Mouse (Mus musculus) hindbrain, embryonic 12.5 days (tissue): ENCODE data around the gene Klhdc3. TPM values are rescaled to one million over a fixed set of nuclear protein-coding genes. Genes with fewer than 3 reads are reported as not detected.
A peak's percentile ranks its signal among the peaks of the same experiment; 100 is the strongest.

Experiments used
- ATAC-seq: fragments of 200-750 bp; cut with Nextera tagmentation; 2 replicates; pipeline ENCODE4 v1.8.0; 2017; ENCODE audit warnings: moderate TSS enrichment; ENCODE audit not compliant: low FRiP score
- H3K27ac ChIP-seq: fragments of 300-500 bp; sonication (generic); 2 replicates; pipeline ENCODE4 v1.5.1; 2016; ENCODE audit warnings: mild to moderate bottlenecking
- H3K27me3 ChIP-seq: fragments of 300-500 bp; sonication (generic); 2 replicates; pipeline ENCODE4 v1.6.1; 2016; ENCODE audit warnings: mild to moderate bottlenecking
- H3K36me3 ChIP-seq: fragments of 300-500 bp; sonication (generic); 2 replicates; pipeline ENCODE4 v1.6.1; 2016; ENCODE audit warnings: mild to moderate bottlenecking
- H3K4me1 ChIP-seq: fragments of 300-500 bp; sonication (generic); 2 replicates; pipeline ENCODE4 v1.6.1; 2016
- H3K4me2 ChIP-seq: fragments of 300-500 bp; sonication (generic); replicated peaks from 2 replicates; pipeline ENCODE4 v1.6.1; 2016; ENCODE audit warnings: mild to moderate bottlenecking
- H3K4me3 ChIP-seq: fragments of 300-500 bp; sonication (generic); 2 replicates; pipeline ENCODE4 v1.5.1; 2016; ENCODE audit warnings: mild to moderate bottlenecking
- H3K9ac ChIP-seq: fragments of 300-500 bp; sonication (generic); 2 replicates; pipeline ENCODE4 v1.6.1; 2016; ENCODE audit warnings: mild to moderate bottlenecking, moderate library complexity
- H3K9me3 ChIP-seq: fragments of 300-500 bp; sonication (generic); replicated peaks from 2 replicates; pipeline ENCODE4 v1.6.1; 2016; ENCODE audit warnings: mild to moderate bottlenecking
- WGBS: fragments of 180-500 bp; shearing (Covaris S2); methylation state at CpG from one replicate; pipeline ENCODE4 v1.1.7; 2016; 5-methylcytosine and 5-hydroxymethylcytosine counted together
- polyA plus RNA-seq: library from polyadenylated mRNA; unstranded; fragments of >200 nt; fragmentation: Nextera tagmentation; extraction: Ambion mirVana; gene quantifications from 2 replicates; pipeline ENCODE4 v1.2.1, GENCODE M21; 2016

Klhdc3 gene
- polyA plus RNA-seq, 1 experiment from 2014 or later: 141 TPM

DNA sequence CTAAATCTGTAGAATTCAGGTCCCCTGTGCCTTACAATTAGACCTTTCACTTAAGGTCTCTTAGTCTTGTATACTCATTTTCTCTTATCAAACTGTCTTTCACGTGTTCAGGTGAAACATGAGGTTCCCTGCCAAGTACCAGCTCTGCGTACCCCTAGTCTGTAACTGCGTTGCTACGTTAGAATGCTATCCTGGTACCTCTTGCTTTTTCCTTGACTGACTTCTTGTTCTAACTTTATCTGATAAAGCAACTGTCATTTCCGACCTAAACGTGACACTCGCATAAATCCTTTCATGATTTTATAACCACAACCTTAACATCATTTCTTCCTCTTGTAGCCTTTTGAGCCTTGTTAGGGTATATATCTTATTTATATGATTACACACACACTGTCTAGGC is 31.7 kb upstream of the Klhdc3 start:
- H3K4me1 ChIP-seq: peaks cover 17% of the 10 kb centered on the region
- no peaks in the 10 kb centered on the region for H3K9me3 ChIP-seq
- H3K4me3 ChIP-seq: peak overlapping the region; percentile 100
- H3K27ac ChIP-seq: no peak overlapping the region
- peak overlapping the region; percentile 96 for H3K9ac ChIP-seq
- peak overlapping the region; percentile 100 for H3K4me2 ChIP-seq
- peaks cover 38% of the 10 kb centered on the region for H3K36me3 ChIP-seq
- no peaks in the 10 kb centered on the region for H3K27me3 ChIP-seq
- 73% methylated on average over 7 of the region's 7 CpGs for WGBS
- no peak for ATAC-seq

DNA sequence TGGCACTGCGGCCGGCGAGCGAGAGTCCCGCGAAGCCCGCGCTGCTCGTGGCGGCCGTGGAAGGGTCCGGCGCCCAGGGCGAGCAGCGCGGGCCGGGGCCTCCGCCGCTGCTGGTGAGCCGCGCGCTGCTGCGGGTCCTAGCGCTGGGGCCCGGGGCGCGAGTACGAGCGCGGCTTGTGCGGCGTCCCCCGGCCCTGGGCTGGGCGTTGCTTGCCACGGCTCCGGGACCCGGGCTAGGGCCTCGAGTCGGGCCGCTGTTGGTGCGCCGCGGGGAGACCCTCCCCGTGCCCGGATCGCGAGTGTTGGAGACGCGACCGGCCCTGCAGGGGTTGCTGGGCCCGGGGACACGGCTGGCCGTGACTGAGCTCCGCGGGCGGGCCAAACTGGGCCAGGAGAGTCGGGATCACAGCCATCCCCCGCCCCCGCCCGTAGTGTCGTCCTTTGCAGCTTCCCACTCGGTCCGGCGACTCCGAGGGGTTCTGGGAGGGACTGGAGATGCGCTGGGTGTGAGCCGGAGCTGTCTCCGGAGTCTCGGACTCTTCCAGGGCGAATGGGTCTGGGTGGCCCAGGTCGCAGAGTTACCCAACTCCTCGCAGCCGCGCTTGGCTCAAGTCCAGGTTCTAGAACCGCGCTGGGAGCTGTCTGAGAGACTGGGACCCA is 31.0 kb upstream of the Klhdc3 start:
- H3K4me3 ChIP-seq: peak overlapping the region; percentile 100
- WGBS: under 1% methylated on average over 76 of the region's 76 CpGs
- H3K4me1 ChIP-seq: peaks cover 20% of the 10 kb centered on the region
- no peaks in the 10 kb centered on the region for H3K9me3 ChIP-seq
- peak overlapping the region; percentile 96 for H3K9ac ChIP-seq
- H3K27ac ChIP-seq: peak overlapping the region; percentile 76
- peak; percentile 70 for ATAC-seq
- H3K27me3 ChIP-seq: no peaks in the 10 kb centered on the region
- peaks cover 33% of the 10 kb centered on the region for H3K36me3 ChIP-seq
- peak overlapping the region; percentile 100 for H3K4me2 ChIP-seq

DNA sequence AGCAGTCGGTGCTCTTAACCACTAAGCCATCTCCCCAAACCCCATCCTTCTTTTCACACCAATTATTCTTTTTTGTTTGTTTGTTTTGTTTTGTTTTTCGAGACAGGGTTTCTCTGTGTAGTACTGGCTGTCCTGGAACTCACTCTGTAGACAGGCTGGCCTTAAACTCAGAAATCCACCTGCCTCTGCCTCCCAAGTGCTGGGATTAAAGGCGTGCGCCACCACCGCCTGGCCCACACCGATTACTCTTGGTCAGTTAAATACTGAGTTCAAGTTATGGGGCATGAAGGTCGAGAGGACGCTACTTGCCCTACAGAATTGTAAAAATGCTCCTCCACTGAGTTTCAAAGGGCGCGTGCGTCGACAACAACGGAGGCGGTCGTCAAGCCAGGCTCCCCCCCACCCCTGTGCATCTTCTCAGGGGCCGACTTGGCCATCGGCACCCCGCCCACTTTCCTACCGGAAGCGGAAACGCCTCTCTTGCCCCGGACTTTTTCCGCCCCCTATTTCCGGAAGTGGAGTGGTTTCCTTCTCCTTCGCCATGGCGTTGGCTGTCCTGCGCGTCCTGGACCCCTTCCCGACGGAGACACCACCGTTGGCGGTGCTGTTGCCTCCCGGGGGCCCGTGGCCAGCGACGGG is 30.4 kb upstream of the Klhdc3 start, which contains the start of gene Pex6:
Pex6 (plus strand) TSS at position 505 of the 639 bp plus-strand sequence.
- ATAC-seq: peak; percentile 90
- Histone ChIP-seq H3K27me3 (no peaks in the 10 kb centered on the region), H3K27ac (peak within 1 kb of the TSS; percentile 76), H3K4me3 (peak within 1 kb of the TSS; percentile 100), H3K9me3 (no peaks in the 10 kb centered on the region), H3K36me3 (peaks cover 27% of the 10 kb centered on the region), H3K4me1 (peaks cover 21% of the 10 kb centered on the region), H3K9ac (peak within 1 kb of the TSS; percentile 96), H3K4me2 (peak within 1 kb of the TSS; percentile 100)
- WGBS: 9% methylated on average over 35 of the region's 36 CpGs

DNA sequence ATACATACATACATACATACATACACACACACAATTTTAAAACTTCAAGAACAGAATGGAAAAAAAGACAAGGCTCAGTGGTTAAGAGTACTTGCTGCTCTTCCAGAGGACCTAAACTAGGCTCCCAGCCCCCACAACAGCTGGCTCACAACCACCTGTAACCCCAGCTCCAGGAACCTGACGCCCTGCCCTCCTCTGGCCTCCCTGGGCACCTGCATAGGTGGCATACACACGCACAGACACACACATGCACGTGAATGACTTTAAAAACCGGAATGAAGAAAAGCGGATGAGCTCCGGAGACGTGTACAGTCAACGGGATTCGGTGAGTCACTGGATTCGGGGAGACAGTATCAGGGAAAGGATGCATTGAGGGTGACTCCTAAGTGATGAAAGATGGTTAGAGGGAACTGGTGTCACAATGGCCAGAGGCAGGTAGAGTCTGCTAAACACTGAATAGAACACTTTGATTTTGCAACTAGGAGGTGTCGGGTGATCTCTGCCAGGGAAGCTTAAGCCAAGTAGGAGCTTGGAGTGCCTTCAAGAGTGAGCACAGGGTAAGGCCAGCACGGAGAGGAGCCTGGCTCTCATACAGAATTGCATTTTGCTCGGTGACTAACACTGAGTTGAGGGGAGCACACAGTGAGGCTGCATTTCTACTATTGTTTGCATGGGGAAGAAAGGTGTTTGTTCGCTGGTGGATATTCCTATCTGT is 25.8 kb upstream of the Klhdc3 start:
- no peaks in the 10 kb centered on the region for H3K9me3 ChIP-seq
- H3K27ac ChIP-seq: no peak overlapping the region
- 94% methylated on average over 14 of the region's 14 CpGs for WGBS
- no peak overlapping the region for H3K4me3 ChIP-seq
- H3K36me3 ChIP-seq: no peaks in the 10 kb centered on the region
- no peaks in the 10 kb centered on the region for H3K27me3 ChIP-seq
- no peak overlapping the region for H3K9ac ChIP-seq
- H3K4me2 ChIP-seq: no peak overlapping the region
- H3K4me1 ChIP-seq: peaks cover 35% of the 10 kb centered on the region
- ATAC-seq: no peak

DNA sequence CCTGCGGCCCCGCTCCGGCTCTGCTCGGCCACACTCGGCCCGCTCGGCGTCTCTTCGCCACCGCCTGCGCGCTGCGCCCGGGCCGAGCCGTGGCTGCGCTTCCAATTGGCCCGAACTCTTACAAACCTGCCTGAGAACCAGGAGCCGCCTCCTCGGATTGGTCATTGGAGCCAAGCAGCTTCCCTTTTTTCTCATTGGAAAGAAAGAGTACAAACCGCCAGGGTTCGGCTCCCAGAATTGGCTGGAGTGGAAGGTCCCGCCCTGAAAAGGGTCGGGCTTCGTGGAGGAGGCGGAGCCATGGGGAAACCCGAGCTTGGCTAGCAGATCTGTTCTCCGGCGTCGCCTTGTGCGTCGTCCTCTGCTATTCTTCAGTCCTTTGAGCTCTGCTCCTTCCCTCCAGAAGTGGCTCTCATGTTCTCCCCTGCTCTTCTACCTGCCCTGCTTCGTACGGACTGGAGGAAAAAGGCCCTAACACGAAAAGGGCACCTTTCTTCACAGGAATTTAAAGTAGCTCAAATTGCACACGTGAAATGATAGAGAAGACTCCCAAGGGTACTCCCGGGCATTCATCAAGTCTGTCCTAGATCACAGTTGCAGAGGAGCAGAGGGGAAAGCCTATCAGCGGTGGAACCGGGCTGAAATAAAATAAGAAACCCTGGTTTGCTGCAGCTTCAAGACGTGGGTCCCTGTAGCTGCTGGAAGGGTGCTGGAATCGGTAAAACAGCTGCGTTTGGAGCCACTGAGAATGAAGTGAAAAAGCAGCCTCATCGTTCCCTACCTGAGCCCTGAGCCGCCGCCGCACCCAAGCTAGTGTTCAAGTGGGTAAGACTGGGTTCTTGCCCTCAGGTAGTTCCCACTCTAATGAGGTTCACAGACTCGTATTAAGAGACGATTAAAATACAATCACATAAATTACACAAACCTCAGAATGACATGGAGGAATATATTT is 24.4 kb upstream of the Klhdc3 start, which contains the start of gene Ppp2r5d:
Ppp2r5d (minus strand) TSS at position 225 of the 949 bp plus-strand sequence.
- 2% methylated on average over 48 of the region's 48 CpGs for WGBS
- Histone ChIP-seq H3K4me1 (peaks cover 39% of the 10 kb centered on the region), H3K27me3 (no peaks in the 10 kb centered on the region)

DNA sequence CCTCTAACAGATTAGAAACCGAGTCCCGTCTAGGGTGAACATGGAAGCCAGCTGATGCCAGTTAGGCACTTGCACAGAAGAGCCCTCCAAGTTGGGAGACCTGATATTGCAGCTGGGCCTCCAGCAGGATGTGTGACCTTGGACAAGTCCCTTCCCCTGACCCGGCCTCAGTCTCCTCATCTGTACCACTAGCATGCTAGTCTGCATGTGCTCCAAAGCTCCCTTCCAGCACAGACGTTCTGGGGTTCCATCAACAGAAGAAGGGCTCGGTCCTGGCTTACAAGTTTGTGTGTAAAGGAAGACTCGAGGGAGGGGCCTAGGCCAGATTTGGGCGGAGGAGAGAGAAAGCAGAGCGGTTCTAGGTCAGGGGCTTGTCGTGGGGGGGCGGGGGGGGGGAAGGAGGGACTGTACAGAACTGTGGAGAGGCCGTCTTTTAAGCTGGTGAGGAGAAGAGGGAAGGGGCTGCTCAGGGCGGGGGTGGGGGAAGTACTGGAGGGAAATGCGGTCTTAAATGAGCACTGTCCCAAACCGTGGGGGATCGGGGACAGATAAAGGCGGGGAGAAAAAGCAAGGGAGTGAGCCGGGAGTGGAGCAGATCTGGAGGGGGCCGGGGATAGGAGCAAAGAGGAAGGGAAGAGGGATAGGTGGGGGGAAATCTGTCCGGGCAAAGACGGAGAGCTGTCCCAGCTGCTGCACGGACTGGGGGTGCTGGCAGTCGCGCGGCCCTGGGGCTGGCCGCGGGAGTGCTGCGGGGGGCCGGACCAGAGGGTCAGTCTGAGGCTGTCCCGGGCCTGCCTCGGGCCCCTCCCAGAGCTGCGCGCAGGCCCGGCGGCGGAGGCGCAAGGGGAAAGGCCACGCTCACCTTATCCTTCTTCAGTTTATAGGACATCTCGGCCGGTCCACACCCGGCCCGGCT is 23.5 kb upstream of the Klhdc3 start:
- Histone ChIP-seq H3K4me3 (peak overlapping the region; percentile 93), H3K9ac (peak overlapping the region; percentile 93), H3K36me3 (peaks cover 7% of the 10 kb centered on the region), H3K9me3 (no peaks in the 10 kb centered on the region), H3K27me3 (no peaks in the 10 kb centered on the region), H3K27ac (peak overlapping the region; percentile 91), H3K4me1 (peaks cover 39% of the 10 kb centered on the region), H3K4me2 (peak overlapping the region; percentile 79)
- peak; percentile 85 for ATAC-seq
- 3% methylated on average over 40 of the region's 41 CpGs for WGBS

More for the DNA sequence above, 24.4 kb upstream of the Klhdc3 start, which contains the start of gene Ppp2r5d:
- Histone ChIP-seq H3K4me3 (peak within 1 kb of the TSS; percentile 93), H3K36me3 (no peaks in the 10 kb centered on the region), H3K9me3 (no peaks in the 10 kb centered on the region), H3K4me2 (peak within 1 kb of the TSS; percentile 79), H3K27ac (peak within 1 kb of the TSS; percentile 92), H3K9ac (peak within 1 kb of the TSS; percentile 93)
- peak; percentile 95 for ATAC-seq

DNA sequence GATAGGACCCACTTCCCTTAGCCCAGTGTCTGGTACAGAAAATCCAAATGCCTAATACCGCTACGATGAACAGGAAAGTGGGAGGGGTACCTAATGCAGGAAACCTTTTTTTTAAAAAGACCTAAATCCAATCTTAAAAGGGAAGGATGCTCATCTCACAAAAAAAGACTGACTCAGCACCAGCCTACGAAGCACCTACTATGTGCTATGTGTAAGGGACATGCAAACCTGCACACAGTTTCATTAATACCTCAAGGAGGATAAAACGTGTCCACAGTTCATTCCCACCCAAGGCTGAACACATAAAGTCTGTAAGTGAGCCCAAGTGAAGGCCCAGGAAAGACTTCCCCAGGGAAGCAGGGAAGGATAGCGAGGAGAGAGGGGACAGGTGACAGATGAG is 21.8 kb upstream of the Klhdc3 start:
- peaks cover 39% of the 10 kb centered on the region for H3K4me1 ChIP-seq
- peak overlapping the region; percentile 93 for H3K9ac ChIP-seq
- peaks cover 22% of the 10 kb centered on the region for H3K36me3 ChIP-seq
- peak overlapping the region; percentile 79; the same call in 1 of the 2 replicates for H3K4me2 ChIP-seq
- no peaks in the 10 kb centered on the region for H3K27me3 ChIP-seq
- H3K4me3 ChIP-seq: 0 out of 2 replicates have a peak overlapping the region, but pooled peaks have one; percentile 93
- no peaks in the 10 kb centered on the region for H3K9me3 ChIP-seq
- 91% methylated on average over 5 of the region's 5 CpGs for WGBS
- no peak overlapping the region for H3K27ac ChIP-seq
- ATAC-seq: no peak

DNA sequence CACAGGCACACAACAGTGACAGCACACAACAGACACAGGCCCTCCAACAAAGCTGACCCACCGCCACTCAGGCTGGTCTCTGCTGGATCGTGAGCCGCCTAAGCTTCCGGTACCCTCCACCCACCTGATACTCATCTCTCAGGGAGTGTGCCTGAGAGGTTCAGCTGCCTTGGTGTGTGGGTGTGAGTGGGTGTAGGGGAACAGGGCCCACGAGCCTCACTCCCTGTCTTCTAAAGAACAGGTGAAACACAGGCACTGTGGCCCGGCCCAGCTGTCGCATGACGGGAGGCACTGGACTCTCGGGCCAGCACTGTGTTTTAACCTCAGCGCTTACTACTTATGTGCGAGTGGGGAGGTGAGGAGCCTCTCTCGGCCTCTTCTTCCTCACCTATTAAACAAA is 21.4 kb upstream of the Klhdc3 start:
- ATAC-seq: no peak
- Histone ChIP-seq H3K4me1 (peaks cover 39% of the 10 kb centered on the region), H3K27ac (no peak overlapping the region), H3K36me3 (peaks cover 22% of the 10 kb centered on the region), H3K4me3 (no peak overlapping the region), H3K9me3 (no peaks in the 10 kb centered on the region), H3K4me2 (no peak overlapping the region), H3K9ac (peak overlapping the region; percentile 41; the same call in 1 of the 2 replicates), H3K27me3 (no peaks in the 10 kb centered on the region)
- 88% methylated on average over 12 of the region's 12 CpGs for WGBS

DNA sequence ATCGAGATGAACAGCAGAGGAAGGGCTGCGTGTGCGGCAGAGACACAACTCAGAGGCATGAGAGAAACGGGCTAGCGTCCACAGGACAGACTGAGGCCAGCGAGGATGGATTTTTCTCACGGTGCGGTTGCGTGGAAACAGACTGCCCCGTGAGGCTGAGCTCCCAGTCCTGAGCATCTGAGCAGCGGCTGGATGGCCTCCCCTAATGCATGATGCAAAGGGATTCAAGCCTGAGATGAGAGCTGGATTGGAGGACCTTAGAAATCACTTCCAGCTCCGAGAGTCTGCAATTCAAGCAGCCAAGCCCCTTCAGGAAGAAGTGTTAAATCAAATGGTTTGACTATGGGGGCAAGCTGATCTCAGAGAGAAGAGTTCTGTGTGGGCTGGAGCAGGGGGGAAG is 20.8 kb upstream of the Klhdc3 start:
- peaks cover 36% of the 10 kb centered on the region for H3K4me1 ChIP-seq
- no peaks in the 10 kb centered on the region for H3K9me3 ChIP-seq
- H3K36me3 ChIP-seq: peaks cover 22% of the 10 kb centered on the region
- H3K27me3 ChIP-seq: no peaks in the 10 kb centered on the region
- 81% methylated on average over 12 of the region's 12 CpGs for WGBS
- ATAC-seq: no peak
- H3K4me2 ChIP-seq: no peak overlapping the region
- no peak overlapping the region for H3K4me3 ChIP-seq
- no peak overlapping the region for H3K27ac ChIP-seq
- H3K9ac ChIP-seq: no peak overlapping the region; the same call in 1 of the 2 replicates

DNA sequence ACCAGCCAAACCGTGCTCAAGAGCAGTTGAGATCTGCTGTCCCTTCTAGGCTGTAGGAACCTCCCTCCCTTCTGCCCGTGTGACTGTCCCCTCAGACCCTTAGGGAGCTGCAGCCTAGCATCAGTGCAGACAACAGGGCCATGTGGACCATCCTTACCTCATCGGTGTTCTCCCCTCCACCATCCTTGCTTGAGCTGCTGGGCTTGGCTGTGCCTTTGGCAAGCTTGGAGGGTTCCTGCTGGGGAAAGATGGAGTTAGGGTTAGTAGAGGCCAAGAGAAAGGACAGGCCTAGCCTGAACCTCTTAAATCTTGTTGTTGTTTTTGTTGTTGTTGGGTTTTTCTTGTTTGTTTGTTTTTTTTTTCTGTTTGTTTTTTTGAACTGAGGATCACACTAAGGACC is 19.2 kb upstream of the Klhdc3 start:
- Histone ChIP-seq H3K36me3 (peaks cover 26% of the 10 kb centered on the region), H3K9ac (no peak overlapping the region), H3K27ac (no peak overlapping the region), H3K9me3 (no peaks in the 10 kb centered on the region), H3K4me3 (no peak overlapping the region), H3K27me3 (no peaks in the 10 kb centered on the region), H3K4me1 (peaks cover 30% of the 10 kb centered on the region), H3K4me2 (no peak overlapping the region)
- ATAC-seq: no peak
- WGBS: 92% methylated on average over 3 of the region's 3 CpGs

DNA sequence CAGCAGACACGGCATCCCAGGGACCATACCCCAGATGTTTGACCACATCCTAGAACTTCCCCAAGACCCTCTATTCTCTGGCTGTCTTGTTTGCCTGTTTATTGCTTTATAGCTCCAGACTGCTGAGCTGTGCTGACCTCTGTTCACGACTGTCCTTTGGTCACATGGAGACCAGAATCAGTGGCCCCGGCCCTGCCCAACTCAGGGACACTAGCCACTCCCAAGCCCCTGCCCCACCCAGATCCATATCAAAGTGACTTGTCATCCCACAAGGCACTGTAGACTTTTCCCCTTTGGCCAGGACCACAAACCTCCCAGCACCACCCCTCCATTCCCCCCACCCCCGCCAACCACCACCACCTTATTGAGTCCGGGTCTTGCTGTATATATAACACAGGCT is 18.5 kb upstream of the Klhdc3 start:
- 89% methylated on average over 5 of the region's 5 CpGs for WGBS
- no peak for ATAC-seq
- no peak overlapping the region for H3K27ac ChIP-seq
- H3K36me3 ChIP-seq: peaks cover 26% of the 10 kb centered on the region
- H3K4me2 ChIP-seq: no peak overlapping the region
- no peaks in the 10 kb centered on the region for H3K9me3 ChIP-seq
- H3K4me3 ChIP-seq: no peak overlapping the region
- H3K9ac ChIP-seq: no peak overlapping the region
- H3K27me3 ChIP-seq: no peaks in the 10 kb centered on the region
- H3K4me1 ChIP-seq: peaks cover 29% of the 10 kb centered on the region
